Mouse (Mus musculus) C2C12 (cell line): ENCODE measurements at regions not wholly inside any gene's neighbourhood (a gene's known extent, or its start where the extent isn't known, plus 50 kb on each side); places are given as distances from the start of the nearest gene placed in this dataset.

Source experiments
- H3K27me3 ChIP-seq: one replicate; pipeline ENCODE4 v1.6.1; 2011; ENCODE audit not compliant: control insufficient read depth, insufficient read depth, insufficient read length
- H3K36me3 ChIP-seq: one replicate; pipeline ENCODE4 v1.6.1; 2011; ENCODE audit not compliant: control insufficient read depth, insufficient read depth
- H3K4me3 ChIP-seq: one replicate; pipeline ENCODE4 v1.5.1; 2011; ENCODE audit warnings: mild to moderate bottlenecking, control low read depth; ENCODE audit not compliant: poor library complexity, insufficient read depth, severe bottlenecking
- H3K79me2 ChIP-seq: one replicate; pipeline ENCODE4 v1.6.1; 2011; ENCODE audit not compliant: control insufficient read depth, insufficient read depth
- H3K79me3 ChIP-seq: one replicate; pipeline ENCODE4 v1.6.1; 2011; ENCODE audit warnings: low read depth, control low read depth
- H3ac ChIP-seq: one replicate; pipeline ENCODE3; 2011; ENCODE audit warnings: low read depth; ENCODE audit not compliant: control insufficient read depth, insufficient read length
- CEBPB ChIP-seq: IDR thresholded peaks from one replicate; pipeline ENCODE4 v1.6.1; 2011; ENCODE audit warnings: low read depth, mild to moderate bottlenecking, control low read depth, moderate library complexity
- CTCF ChIP-seq: IDR thresholded peaks from one replicate; pipeline ENCODE4 v1.5.1; 2011; ENCODE audit not compliant: control insufficient read depth, insufficient read depth, insufficient read length
- FOSL1 ChIP-seq: IDR thresholded peaks from one replicate; pipeline ENCODE4 v1.8.0; 2011; ENCODE audit warnings: mild to moderate bottlenecking, low read length; ENCODE audit not compliant: poor library complexity, insufficient read depth, severe bottlenecking
- MAX ChIP-seq: IDR thresholded peaks from one replicate; pipeline ENCODE4 v1.6.1; 2011; ENCODE audit warnings: mild to moderate bottlenecking, control low read depth
- MYOD1 ChIP-seq: IDR thresholded peaks from one replicate; pipeline ENCODE4 v1.6.1; 2011; ENCODE audit warnings: low read depth; ENCODE audit not compliant: control insufficient read depth, insufficient read length
- MYOG ChIP-seq: IDR thresholded peaks from one replicate; pipeline ENCODE4 v1.6.1; 2011; ENCODE audit not compliant: control insufficient read depth, insufficient read length; ENCODE audit errors: extremely low read depth
- USF1 ChIP-seq: IDR thresholded peaks from one replicate; pipeline ENCODE4 v1.6.1; 2011; ENCODE audit warnings: low read depth, mild to moderate bottlenecking, control low read depth, moderate library complexity

GRCm38 (mm10) chr12:16021202-16021821 lies 204.6 kb upstream of the Trib2 start:
- Histone ChIP-seq H3K4me3 (no peak overlapping the region), H3ac (no peak overlapping the region), H3K79me2 (no peaks in the 10 kb centered on the region), H3K36me3 (no peaks in the 10 kb centered on the region), H3K27me3 (no peaks in the 10 kb centered on the region), H3K79me3 (no peaks in the 10 kb centered on the region)
- no peak for TF ChIP-seq CEBPB
- TF ChIP-seq MAX, result no peak
- no peak for TF ChIP-seq FOSL1
- no peak for TF ChIP-seq MYOD1
- TF ChIP-seq MYOG, result no peak
- TF ChIP-seq CTCF, result no peak
- no peak for TF ChIP-seq USF1

- Histone ChIP-seq H3K79me2 (no peaks in the 10 kb centered on the region), H3K27me3 (no peaks in the 10 kb centered on the region), H3ac (no peak overlapping the region), H3K79me3 (no peaks in the 10 kb centered on the region), H3K4me3 (no peak overlapping the region), H3K36me3 (no peaks in the 10 kb centered on the region)
- TF ChIP-seq USF1 (peak; percentile 69), CEBPB (peak; percentile 74), MYOD1 (no peak)
Observed at GRCm38 (mm10) chr12:16018237-16018636, 201.5 kb upstream of the Trib2 start.

GRCm38 (mm10) chr12:16016621-16017020 lies 199.9 kb upstream of the Trib2 start:
- TF ChIP-seq FOSL1, result no peak
- no peak for TF ChIP-seq MYOG
- TF ChIP-seq MYOD1, result no peak
- TF ChIP-seq CTCF, result no peak
- TF ChIP-seq USF1, result no peak
- no peak for TF ChIP-seq MAX
- no peak for TF ChIP-seq CEBPB
- no peaks in the 10 kb centered on the region for H3K79me2 ChIP-seq
- no peaks in the 10 kb centered on the region for H3K79me3 ChIP-seq
- H3K27me3 ChIP-seq, result no peaks in the 10 kb centered on the region
- no peak overlapping the region for H3ac ChIP-seq
- H3K36me3 ChIP-seq, result no peaks in the 10 kb centered on the region
- no peak overlapping the region for H3K4me3 ChIP-seq

- Histone ChIP-seq H3K27me3 (no peaks in the 10 kb centered on the region), H3K4me3 (no peak overlapping the region), H3K79me3 (no peaks in the 10 kb centered on the region), H3K36me3 (no peaks in the 10 kb centered on the region), H3ac (no peak overlapping the region), H3K79me2 (no peaks in the 10 kb centered on the region)
- TF ChIP-seq MYOG (no peak), MYOD1 (no peak), MAX (no peak), USF1 (no peak), CTCF (no peak), CEBPB (no peak), FOSL1 (no peak)
Observed at GRCm38 (mm10) chr12:16015596-16015995, 198.9 kb upstream of the Trib2 start.

DNA sequence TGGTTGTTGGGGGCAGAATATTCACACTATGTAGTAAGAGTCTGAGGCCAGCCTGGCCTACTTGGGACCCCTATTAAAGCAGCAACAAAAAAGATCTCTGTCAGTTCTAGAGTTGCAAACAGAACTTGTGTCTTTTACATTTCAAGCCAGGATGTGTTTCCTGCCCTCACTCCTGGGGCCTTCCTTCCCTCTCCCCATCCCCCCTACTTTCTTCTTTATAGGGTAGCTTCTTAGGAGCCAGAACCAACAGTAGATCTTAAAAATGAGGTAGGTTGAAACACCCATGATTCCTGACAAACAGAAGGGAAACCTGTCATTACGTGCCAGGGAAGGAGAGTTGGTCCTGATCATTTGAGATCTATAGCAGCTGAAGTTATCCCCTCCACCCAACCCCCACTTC lies 198.0 kb upstream of the Trib2 start:
- TF ChIP-seq FOSL1 (no peak), MYOG (no peak), CEBPB (no peak), MAX (no peak), MYOD1 (no peak)
- Histone ChIP-seq H3K79me2 (no peaks in the 10 kb centered on the region), H3K36me3 (no peaks in the 10 kb centered on the region), H3K4me3 (no peak overlapping the region), H3K79me3 (no peaks in the 10 kb centered on the region), H3K27me3 (no peaks in the 10 kb centered on the region), H3ac (no peak overlapping the region)
